Mouse (Mus musculus) embryo, embryonic 9.5 days (tissue): ENCODE measurements at regions not wholly inside any gene's neighbourhood (a gene's known extent, or its start where the extent isn't known, plus 50 kb on each side); places are given as distances from the start of the nearest gene placed in this dataset.

Source experiments
- DNase-seq: peaks from one replicate; pipeline ENCODE4 v3.0.0-alpha.2; 2017; ENCODE audit errors: extremely low spot score

DNA sequence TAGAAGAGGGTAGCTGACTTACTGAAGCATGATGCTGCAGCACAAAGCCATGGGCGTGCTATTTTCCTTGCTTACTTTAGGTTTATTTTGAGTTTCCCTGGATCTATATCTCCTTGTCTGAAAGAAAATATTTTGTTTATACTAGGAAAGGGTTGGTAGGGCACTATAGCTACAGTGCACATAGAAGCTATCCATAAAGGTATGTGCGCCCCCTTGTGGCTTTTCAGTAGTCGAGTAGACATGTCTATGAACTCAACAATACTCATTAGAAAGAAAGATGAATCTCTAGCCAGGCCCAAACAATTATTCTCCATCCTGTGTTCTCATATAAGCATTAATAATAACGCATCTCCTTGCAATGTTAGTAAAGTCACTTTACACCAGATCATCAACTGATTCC, 114.3 kb downstream of the Rab38 start:
- DNase-seq, result peak; percentile 41

DNA sequence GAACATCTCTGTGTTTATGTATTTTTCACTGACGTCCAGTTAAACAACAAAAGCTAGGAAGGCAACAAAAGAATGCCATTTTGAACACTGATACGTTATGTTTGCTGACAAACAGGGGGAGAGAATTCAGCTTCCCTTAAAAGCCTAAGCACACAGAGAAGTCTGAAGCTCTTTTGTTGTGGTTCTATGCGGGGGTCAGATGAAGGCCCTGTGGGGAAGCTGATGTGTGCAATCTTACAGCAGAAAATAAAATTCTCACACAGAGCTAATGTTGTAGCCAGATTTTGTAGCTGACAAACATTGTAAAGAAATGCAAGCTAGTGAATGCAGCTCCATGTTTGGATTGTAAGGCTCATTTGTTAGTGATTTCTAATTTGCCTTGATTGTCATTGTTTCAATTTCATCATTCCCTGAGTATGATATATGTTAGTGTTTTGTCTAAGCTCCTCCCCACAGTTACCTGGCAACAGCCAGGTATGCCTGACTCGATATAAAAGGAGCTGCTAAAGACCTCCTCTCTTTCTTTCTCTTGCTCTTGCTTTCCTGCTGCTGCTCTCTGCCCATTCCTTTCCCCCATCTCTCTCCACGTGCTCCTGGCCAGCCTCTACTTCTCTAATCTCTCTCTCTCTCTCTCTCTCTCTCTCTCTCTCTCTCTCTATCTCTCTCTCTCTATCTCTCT, 115.0 kb downstream of the Rab38 start:
- DNase-seq, result no peak

DNA sequence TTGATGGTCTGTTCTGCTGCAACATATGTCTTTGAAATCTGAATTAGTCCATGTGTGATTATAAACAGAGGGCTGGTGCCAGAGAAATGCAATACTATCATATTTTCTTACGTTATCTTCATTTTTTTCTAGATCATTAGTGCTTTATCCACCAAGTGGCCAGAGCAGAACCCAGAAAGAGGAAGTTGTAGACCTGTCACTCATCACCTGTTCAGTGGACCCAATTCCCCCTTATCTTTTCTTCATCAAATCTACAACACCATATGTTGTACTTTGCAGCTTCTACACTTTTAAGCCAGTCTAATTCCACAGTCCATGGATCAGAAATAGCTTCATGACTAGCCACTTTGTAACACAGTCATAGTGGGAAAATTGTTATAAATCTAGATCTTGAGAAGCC, 145.0 kb downstream of the Rab38 start:
- no peak for DNase-seq

DNA sequence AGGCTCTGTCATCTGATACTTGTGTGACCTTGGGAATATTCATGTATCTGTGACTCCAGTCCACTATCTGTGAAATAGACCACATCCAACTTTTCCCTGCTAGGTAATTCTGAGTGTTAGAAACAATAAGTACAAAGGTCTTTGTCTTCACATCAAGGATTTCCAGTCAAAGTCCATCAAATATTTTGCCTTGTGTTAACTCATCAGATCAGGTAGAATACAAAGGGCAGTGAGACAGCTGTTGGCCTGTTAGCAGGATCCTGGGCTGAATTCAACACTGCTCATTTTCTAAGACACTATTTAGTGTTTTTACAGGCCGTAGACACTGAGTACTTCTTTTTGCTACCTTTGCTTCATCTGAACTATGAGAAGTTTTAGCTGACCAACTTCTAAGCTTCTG, 170.7 kb downstream of the Rab38 start:
- DNase-seq, result no peak
